Mouse (Mus musculus): ENCODE measurements at regions not wholly inside any gene's neighbourhood (a gene's known extent, or its start where the extent isn't known, plus 50 kb on each side); places are given as distances from the start of the nearest gene placed in this dataset.

- TF ChIP-seq CTCF (IDR thresholded peaks at IDR 0.05; ENCODE audit: control insufficient read depth, insufficient read depth, low read length) (no peak), POLR2A (IDR thresholded peaks at IDR 0.05; ENCODE audit: borderline replicate concordance, control insufficient read depth, low read depth, low read length) (no peak)
These were observed 158.7 kb upstream of the Dio3 start for GRCm38 (mm10) chr12:110120141-110120540.

Data from bone marrow, adult 2 months (tissue).